Comparison of ENCODE assay signal across 8 mouse cellular contexts in genomic region chr11:50376911-50377891, GRCm38 (mm10). TPM values are rescaled to one million over a fixed set of nuclear protein-coding genes. Genes with fewer than 3 reads are reported as not detected.
DNase-seq lines count a peak whose midpoint lies in the region; ATAC-seq lines count a peak whose summit lies in the region.

Hnrnph1 (plus strand) TSS chr11:50376990.

- WGBS in forebrain, embryonic 14.5 days = under 1% methylated on average over 76 of the region's 76 CpGs
- under 1% methylated on average over 76 of the region's 76 CpGs for WGBS in neural tube, embryonic 15.5 days

- no peaks in the 10 kb centered on the region for H3K9me3 ChIP-seq in forebrain, embryonic 14.5 days (replicated peaks; ENCODE audit: control insufficient read depth, low read length)
- no peaks in the 10 kb centered on the region for H3K9me3 ChIP-seq in neural tube, embryonic 15.5 days (replicated peaks)

- peak within 1 kb of the TSS; percentile 98 for H3K4me3 ChIP-seq in forebrain, embryonic 14.5 days (ENCODE audit: low read depth, low read length)
- peak within 1 kb of the TSS; percentile 94 for H3K4me3 ChIP-seq in neural tube, embryonic 15.5 days (replicated peaks)

- H3K27ac ChIP-seq in forebrain, embryonic 14.5 days (ENCODE audit: low read depth, low read length) = peak within 1 kb of the TSS; percentile 98
- peak within 1 kb of the TSS; percentile 99 for H3K27ac ChIP-seq in neural tube, embryonic 15.5 days (replicated peaks)

- peak within 1 kb of the TSS; percentile 72 for H3K4me2 ChIP-seq in forebrain, embryonic 14.5 days (ENCODE audit: low read length)
- H3K4me2 ChIP-seq in neural tube, embryonic 15.5 days = peak within 1 kb of the TSS; percentile 94

- peak; percentile 92 for ATAC-seq in forebrain, embryonic 14.5 days
- ATAC-seq in neural tube, embryonic 15.5 days (ENCODE audit: low FRiP score) = peak; percentile 93

- H3K9ac ChIP-seq in forebrain, embryonic 14.5 days (ENCODE audit: low read length) = peak within 1 kb of the TSS; percentile 100
- peak within 1 kb of the TSS; percentile 100 for H3K9ac ChIP-seq in neural tube, embryonic 15.5 days (replicated peaks)

- peak; percentile 100 for DNase-seq in ES-CJ7 (ENCODE audit: low read depth, low spot score)
- peak; percentile 99 for DNase-seq in cerebellum, adult 11 months
- peak; percentile 99 for DNase-seq in forebrain, embryonic 14.5 days (ENCODE audit: low spot score)
- peak; percentile 98 to 99 for DNase-seq in heart, postnatal 14 days
- peak; percentile 99 for DNase-seq in layer of hippocampus, adult 11-12 months (ENCODE audit: low spot score)
- DNase-seq in lung, adult 18-20 months = peak; percentile 98
- DNase-seq in testis, postnatal 14 days (ENCODE audit: low spot score) = peak; percentile 98

- H3K36me3 ChIP-seq in forebrain, embryonic 14.5 days (ENCODE audit: control insufficient read depth, insufficient read depth, low read length) = peaks cover 23% of the 10 kb centered on the region
- H3K36me3 ChIP-seq in neural tube, embryonic 15.5 days = peaks cover 8% of the 10 kb centered on the region

- no peaks in the 10 kb centered on the region for H3K27me3 ChIP-seq in forebrain, embryonic 14.5 days (replicated peaks; ENCODE audit: control insufficient read depth, insufficient read depth, low read length)
- H3K27me3 ChIP-seq in neural tube, embryonic 15.5 days (replicated peaks) = no peaks in the 10 kb centered on the region

- intact Hi-C loops in heart, postnatal 14 days (cut with DNase I) = no loop called here

- peaks cover 16% of the 10 kb centered on the region for H3K4me1 ChIP-seq in forebrain, embryonic 14.5 days (ENCODE audit: control insufficient read depth, insufficient read depth, low read length)
- peaks cover 27% of the 10 kb centered on the region for H3K4me1 ChIP-seq in neural tube, embryonic 15.5 days

RNA-seq across cellular contexts. Expression of gene Hnrnph1, which starts in this region (rescaled TPM):
- 598 and 623 TPM in 2 replicates for polyA plus RNA-seq in forebrain, embryonic 14.5 days (2014; fragmentation: Nextera tagmentation; extraction: Ambion mirVana)
- total RNA-seq in heart, postnatal 14 days (2021) = 100 to 1,000 TPM; 134 to 140 TPM
- polyA plus RNA-seq in neural tube, embryonic 15.5 days (2015; fragmentation: Nextera tagmentation; extraction: Ambion mirVana) = 390 and 401 TPM in 2 replicates

Comparison
In these comparisons a context has a peak if more than half of its experiments do, and no peak if none do; other contexts are left out.
1. Peak in every context shown above with its lines: DNase-seq, ATAC-seq, H3K4me3 ChIP-seq and H3K27ac ChIP-seq.